Mouse (Mus musculus) retina, postnatal 7 days (tissue): Measurements from ENCODE around the gene Gm38655.
"Not testable (repeated sequence)": the region's sequence is repeated elsewhere in the genome, so short reads cannot be mapped to it uniquely, and the experiment has no call there.

ENCODE experiments used
- DNase-seq: peaks from one replicate; pipeline ENCODE4 v3.0.0-alpha.2; 2012; ENCODE audit warnings: low read depth, low spot score

Gene Gm38655

GRCm38 (mm10) chr17:25169706-25170105 is 5.6 kb downstream of the Gm38655 start:
- DNase-seq, result no peak

- no peak for DNase-seq
These were observed 9.2 kb downstream of the Gm38655 start for GRCm38 (mm10) chr17:25165970-25166671.

- DNase-seq, result no peak
These were observed 10.5 kb downstream of the Gm38655 start for GRCm38 (mm10) chr17:25164770-25165169.

- no peak for DNase-seq
These were observed 11.9 kb downstream of the Gm38655 start for GRCm38 (mm10) chr17:25163387-25163786.

GRCm38 (mm10) chr17:25162161-25162560 is 13.1 kb downstream of the Gm38655 start, which contains the start of gene Ccdc154:
TSS of gene Ccdc154 (plus strand) at chr17:25162461.
- DNase-seq, result no peak

- no peak for DNase-seq
These were observed 35.3 kb downstream of the Gm38655 start for GRCm38 (mm10) chr17:25139960-25140359.

GRCm38 (mm10) chr17:25138803-25139202 is 36.5 kb downstream of the Gm38655 start:
- no peak for DNase-seq

GRCm38 (mm10) chr17:25135622-25136021 is 39.6 kb downstream of the Gm38655 start:
- no peak for DNase-seq

- DNase-seq, result peak; percentile 82
These were observed 42.0 kb downstream of the Gm38655 start, which contains the start of gene Clcn7 for GRCm38 (mm10) chr17:25133275-25133698. TSS of gene Clcn7 (plus strand) at chr17:25133391.

GRCm38 (mm10) chr17:25130060-25130459 is 45.2 kb downstream of the Gm38655 start:
- DNase-seq, result no peak

GRCm38 (mm10) chr17:25127681-25128080 is 47.6 kb downstream of the Gm38655 start:
- no peak for DNase-seq

GRCm38 (mm10) chr17:25127079-25127478 is 48.2 kb downstream of the Gm38655 start:
- no peak for DNase-seq

- not testable (repeated sequence) for DNase-seq
These were observed 49.7 kb downstream of the Gm38655 start for GRCm38 (mm10) chr17:25125442-25126060.

- DNase-seq, result no peak
These were observed 51.3 kb downstream of the Gm38655 start for GRCm38 (mm10) chr17:25123979-25124378.
